Mouse (Mus musculus) right cerebral cortex, postnatal 36 days (tissue): Measurements from ENCODE around the gene Bsph1.
"Not testable (repeated sequence)": the region's sequence is repeated elsewhere in the genome, so short reads cannot be mapped to it uniquely, and the experiment has no call there.

Experiments
- DNase-seq, 2 experiments: peaks; one replicate each; pipeline ENCODE4 v3.0.0; 2022; ENCODE audit warnings: low spot score in 2 of 2, mixed read lengths in 1 of 2

Gene Bsph1

DNA sequence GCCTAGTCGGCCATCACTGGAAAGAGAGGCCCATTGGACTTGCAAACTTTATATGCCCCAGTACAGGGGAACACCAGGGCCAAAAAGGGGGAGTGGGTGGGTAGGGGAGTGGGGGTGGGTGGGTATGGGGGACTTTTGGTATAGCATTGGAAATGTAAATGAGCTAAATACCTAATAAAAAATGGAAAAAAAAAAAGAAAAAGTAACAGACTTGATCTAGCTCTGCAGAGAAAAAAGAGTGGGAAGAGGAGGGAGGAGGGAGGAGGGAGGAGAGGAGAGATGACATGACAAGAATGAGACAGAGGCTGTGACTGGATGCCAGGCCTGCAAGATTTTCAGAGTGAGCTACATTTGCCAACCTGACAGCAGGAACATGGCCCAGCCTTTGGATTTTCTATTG, at the start of gene Bsph1:
Gene Bsph1, plus strand, starts transcription at position 301 of the 400 bp plus-strand sequence.
- not testable (repeated sequence) for DNase-seq

GRCm38 (mm10) chr7:13511539-13511938, 60.9 kb downstream of the Bsph1 start:
- DNase-seq: peak in 1 of 2 experiments; percentile 1
